Mouse (Mus musculus) Patski (cell line): ENCODE results near the gene Sel1l3. TPM values are rescaled to one million over a fixed set of nuclear protein-coding genes. Genes with fewer than 3 reads are reported as not detected.
A peak's percentile ranks its signal among the peaks of the same experiment; 100 is the strongest.

Experiments
- ATAC-seq: fragments of 100-300 bp; one replicate; pipeline ENCODE4 v1.8.0; 2021
- CTCF ChIA-PET: fragments of 350-600 bp; sonication (Branson Sonifier 250); formaldehyde crosslinking; loops from one replicate; lab custom pipeline; 2022; ENCODE audit warnings: inconsistent platforms; lab: Charles Lee
- POLR2A ChIA-PET: fragments of 350-600 bp; sonication (Branson Sonifier 250); formaldehyde crosslinking; loops from one replicate; lab custom pipeline; 2022; ENCODE audit warnings: antibody characterized with exemption, inconsistent platforms; lab: Charles Lee
- DNase-seq: peaks from one replicate; pipeline ENCODE4 v3.0.0-alpha.2; 2011; ENCODE audit warnings: low read depth, low spot score
- H3K27me3 ChIP-seq: fragments of 371-371 bp; one replicate; pipeline ENCODE4 v1.5.1; 2021
- CTCF ChIP-seq: fragments of 100-300 bp; IDR thresholded peaks from one replicate; pipeline ENCODE4 v1.5.1; 2021
- in situ Hi-C: fragments of 300-500 bp; cut with MboI; formaldehyde crosslinking; loops from 3 replicates; pipeline ENCODE4 v1.11.1; 2018; ENCODE audit warnings: low pct_unique_long_range_greater_than_20kb, mixed read lengths
- polyA plus RNA-seq: library from polyadenylated mRNA; unstranded; gene quantifications from one replicate; pipeline ENCODE4 v1.2.3, GENCODE M21; 2021

Sel1l3 gene
- polyA plus RNA-seq, 1 experiment from 2014 or later, result 8.1 TPM

DNA sequence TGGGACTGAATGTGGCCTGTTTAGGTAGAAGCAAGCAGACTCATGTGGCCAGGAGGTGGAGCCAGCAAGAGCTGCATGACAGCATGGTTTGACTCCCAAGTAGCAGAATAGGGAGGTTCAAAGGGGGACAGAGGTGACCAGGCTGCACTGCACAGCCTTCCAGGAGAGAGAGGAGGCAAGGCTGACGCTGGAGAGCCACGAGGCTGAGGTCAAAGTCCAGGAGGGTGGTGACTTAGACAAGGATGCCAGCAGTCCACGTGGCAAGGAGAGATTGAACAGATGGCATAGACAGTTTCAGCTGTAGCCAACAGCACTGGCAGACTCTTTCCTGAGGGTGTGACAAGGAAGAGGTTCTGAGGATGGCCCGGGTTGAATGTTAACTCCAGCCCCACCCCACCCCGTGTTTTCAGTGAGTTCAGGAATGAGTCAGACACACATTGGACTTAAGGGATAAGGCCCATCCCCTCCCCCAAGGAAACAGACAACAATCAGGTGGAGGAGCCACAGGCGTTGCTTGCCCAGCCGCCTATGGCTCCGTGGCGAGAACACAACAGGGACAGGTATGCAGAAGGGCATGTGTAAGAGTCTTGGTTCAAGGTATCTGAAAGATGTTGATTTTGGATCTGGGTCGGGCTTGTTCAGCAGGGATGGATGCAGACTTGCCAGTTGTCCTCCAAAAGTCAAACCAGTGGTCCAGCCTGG, 17.2 kb downstream of the Sel1l3 start:
- no peaks in the 10 kb centered on the region for H3K27me3 ChIP-seq
- in situ Hi-C loops, result no loop called here
- ChIA-PET POLR2A (no interaction called here), CTCF (no interaction called here)
- no peak for TF ChIP-seq CTCF
- ATAC-seq (peak; percentile 73), DNase-seq (peak; percentile 27)

DNA sequence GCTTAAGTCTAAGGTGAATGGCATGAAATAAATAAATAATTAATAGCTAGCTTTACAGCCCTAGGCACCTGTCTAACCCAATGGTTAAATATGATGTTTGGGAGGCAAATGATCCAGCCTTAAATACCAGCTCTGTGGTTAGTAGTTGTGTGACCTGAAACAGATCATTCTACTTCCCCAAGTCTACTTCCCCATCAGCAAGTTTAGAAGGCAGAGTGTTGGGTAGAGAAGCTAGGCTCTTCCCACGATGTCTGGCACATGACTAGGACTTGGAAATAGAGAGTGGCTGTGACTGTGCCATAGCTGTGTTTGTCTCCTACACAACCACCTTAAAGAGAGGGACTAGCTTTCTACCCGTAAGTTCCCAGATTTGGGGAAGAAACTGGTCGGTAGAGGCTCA, 18.9 kb downstream of the Sel1l3 start:
- ChIA-PET POLR2A (interaction anchor here (0.6 kb wide), 1 partner anchor 329 kb away, joined by 3 read pairs; no protein-coding TSS in a partner anchor), CTCF (no interaction called here)
- in situ Hi-C loops, result no loop called here
- TF ChIP-seq CTCF, result no peak
- H3K27me3 ChIP-seq, result no peaks in the 10 kb centered on the region
- no peak for DNase-seq
- no peak for ATAC-seq

DNA sequence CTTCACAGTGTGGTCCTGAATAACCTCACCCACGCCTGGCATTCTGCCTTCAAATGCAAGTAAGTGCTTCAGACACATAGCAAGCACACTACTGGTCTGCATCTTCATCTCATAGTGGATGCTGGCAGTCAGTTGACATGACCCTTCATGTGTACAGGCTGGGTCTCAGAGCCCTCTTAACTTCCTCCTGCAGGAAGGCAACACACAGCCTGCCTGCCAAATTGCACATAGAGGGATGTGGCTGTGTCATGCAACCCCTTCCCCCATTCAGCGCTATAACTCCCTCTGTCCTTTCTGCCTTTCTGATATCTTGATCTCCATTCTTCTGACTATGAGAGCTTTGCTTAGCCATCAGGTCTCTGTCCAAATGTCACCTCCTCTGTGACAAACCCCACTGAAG, 19.3 kb downstream of the Sel1l3 start:
- ChIA-PET CTCF (interaction anchor here (1.6 kb wide), 1 partner anchor 11 kb away, joined by 4 read pairs; no protein-coding TSS in a partner anchor), POLR2A (interaction anchor here (0.6 kb wide), 1 partner anchor 329 kb away, joined by 3 read pairs; no protein-coding TSS in a partner anchor)
- no peak for DNase-seq
- in situ Hi-C loops, result no loop called here
- no peak for ATAC-seq
- no peaks in the 10 kb centered on the region for H3K27me3 ChIP-seq
- TF ChIP-seq CTCF, result no peak

DNA sequence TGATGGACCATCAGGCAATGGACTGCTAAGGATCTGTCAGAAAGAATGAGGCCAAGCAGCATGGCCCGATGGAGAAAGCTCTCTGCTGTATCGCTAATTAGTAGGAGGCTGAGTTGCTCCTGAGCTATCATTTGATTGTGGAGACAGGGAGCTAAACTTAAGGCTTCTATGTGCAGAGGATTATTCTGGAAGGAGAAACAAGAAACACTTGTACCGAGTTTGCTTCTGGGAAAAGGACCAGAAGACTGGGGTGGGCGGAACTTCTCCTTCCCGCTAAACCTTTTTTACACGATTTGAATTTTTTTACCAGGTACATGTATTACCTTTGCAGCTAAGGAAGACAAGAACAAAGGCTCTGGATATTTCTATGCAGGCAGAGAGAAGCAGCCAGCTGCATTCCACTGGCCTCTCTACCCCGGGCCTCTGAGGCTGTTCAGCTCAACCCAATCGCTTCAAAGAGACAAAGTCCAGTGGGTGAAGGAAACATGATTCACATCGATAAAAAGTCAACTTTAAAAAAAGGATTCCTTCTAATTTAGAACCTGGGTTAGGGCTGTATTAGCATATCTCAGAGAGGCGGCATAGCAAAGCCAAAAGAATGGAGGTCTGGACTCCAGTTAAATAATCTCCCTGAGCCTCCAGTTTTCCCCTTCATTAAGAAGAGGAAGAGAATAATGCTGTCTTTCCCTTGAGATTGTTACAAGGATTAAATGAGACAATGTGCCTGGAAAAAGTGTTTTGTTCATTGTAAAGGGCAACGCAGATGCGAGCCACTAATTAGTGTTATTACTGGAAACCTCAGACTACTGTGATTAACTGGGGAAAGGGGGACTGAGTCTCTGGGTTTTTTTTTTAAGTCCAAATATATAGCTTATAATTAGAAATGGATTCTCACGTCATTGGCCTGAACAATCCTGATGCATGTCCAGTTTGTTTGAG, 20.4 kb downstream of the Sel1l3 start:
- ChIA-PET POLR2A (interaction anchor here (0.6 kb wide), 1 partner anchor 658 kb away, joined by 3 read pairs; no protein-coding TSS in a partner anchor), CTCF (interaction anchor here (1.0 to 1.6 kb wide), 2 partner anchors 10 to 17 kb away, joined by 3 to 4 read pairs; no protein-coding TSS in a partner anchor)
- in situ Hi-C loops, result no loop called here
- H3K27me3 ChIP-seq, result no peaks in the 10 kb centered on the region
- no peak for TF ChIP-seq CTCF
- DNase-seq (no peak), ATAC-seq (no peak)

DNA sequence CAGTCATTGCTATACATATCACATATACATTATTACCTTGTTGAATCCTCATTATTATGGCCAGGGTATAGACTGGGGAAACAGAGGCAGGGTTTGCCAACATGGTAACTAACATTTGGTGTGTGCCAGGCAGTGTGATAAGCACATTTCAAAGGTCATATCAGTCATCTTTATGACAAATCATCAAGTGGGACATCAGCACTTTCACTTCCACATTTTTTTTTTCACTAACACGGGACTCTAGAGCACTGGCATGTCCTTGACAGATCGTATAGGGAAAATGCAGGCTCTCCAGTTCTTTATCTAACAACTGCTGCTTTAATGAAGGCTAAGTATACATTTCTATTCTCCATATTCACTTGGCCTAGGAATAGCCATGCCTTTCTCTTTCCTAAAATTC, 25.1 kb downstream of the Sel1l3 start:
- ChIA-PET CTCF (no interaction called here), POLR2A (no interaction called here)
- H3K27me3 ChIP-seq, result no peaks in the 10 kb centered on the region
- ATAC-seq (no peak), DNase-seq (no peak)
- TF ChIP-seq CTCF, result no peak
- in situ Hi-C loops, result no loop called here

DNA sequence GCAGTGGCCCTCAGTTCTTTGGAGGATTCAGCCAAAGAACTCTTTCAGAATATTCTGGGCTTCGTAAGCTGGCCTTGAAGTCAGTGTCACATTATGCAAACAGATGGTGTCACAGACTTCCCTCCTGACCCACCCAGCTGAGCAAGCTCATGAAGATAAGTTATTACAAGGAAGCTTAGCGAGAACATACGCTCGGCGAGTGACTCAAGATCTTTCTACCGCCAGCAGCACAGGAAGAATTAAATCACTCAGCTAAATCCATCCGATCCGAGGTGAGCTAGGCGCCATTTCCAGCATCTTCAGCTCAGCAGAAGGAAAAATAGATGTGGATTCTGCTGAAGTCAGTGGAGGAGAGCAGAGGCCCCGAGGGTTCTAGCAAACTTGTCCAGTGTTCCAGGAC, 26.5 kb downstream of the Sel1l3 start:
- no peaks in the 10 kb centered on the region for H3K27me3 ChIP-seq
- CTCF ChIA-PET, result no interaction called here
- no peak for ATAC-seq
- in situ Hi-C loops, result no loop called here
- POLR2A ChIA-PET, result no interaction called here
- no peak for DNase-seq
- TF ChIP-seq CTCF, result no peak

DNA sequence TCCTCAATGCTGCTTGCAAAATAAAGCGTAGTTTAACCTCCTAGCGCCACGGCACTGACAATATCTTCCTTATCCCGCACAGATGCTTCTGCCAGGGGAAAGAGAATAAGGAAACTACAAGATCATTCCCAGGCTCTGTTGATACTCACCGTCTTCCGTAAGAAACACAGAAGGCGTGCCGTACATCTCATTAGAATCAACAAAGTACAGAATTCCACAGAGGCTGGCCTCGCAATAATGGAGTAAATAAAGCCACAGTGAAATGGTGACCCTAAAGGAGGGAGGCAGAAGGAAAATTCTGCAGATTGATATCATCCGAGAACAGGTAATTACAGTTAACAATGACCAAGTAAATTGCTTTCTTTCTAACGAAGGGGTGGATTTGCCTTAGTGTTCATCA, 27.9 kb downstream of the Sel1l3 start:
- no peak for ATAC-seq
- in situ Hi-C loops, result no loop called here
- CTCF ChIA-PET, result no interaction called here

DNA sequence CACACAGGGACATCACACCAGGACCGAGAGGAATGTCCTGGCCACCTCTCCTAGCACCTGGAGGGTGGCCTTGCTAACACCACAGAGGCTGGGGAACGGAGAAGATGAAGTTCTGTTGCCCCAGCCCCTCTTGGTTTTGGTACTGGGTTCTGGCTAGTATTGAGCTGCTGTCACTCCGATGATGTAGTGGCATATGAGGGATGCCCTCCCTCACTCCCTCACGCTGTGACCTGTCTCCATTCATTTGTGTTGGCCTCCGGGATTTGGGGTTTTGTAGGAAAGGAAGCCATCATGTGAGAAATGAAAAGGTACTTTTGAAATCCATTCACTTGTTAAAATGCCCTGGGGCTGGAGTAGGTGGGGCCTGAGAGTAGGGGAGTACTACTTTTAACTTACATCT, 33.8 kb downstream of the Sel1l3 start:
- no peaks in the 10 kb centered on the region for H3K27me3 ChIP-seq
- no peak for ATAC-seq
- in situ Hi-C loops, result no loop called here
- no peak for TF ChIP-seq CTCF
- POLR2A ChIA-PET, result no interaction called here
- CTCF ChIA-PET, result no interaction called here
- no peak for DNase-seq

More for the DNA sequence above, 27.9 kb downstream of the Sel1l3 start:
- H3K27me3 ChIP-seq, result no peaks in the 10 kb centered on the region
- no peak for DNase-seq
- POLR2A ChIA-PET, result no interaction called here
- no peak for TF ChIP-seq CTCF

DNA sequence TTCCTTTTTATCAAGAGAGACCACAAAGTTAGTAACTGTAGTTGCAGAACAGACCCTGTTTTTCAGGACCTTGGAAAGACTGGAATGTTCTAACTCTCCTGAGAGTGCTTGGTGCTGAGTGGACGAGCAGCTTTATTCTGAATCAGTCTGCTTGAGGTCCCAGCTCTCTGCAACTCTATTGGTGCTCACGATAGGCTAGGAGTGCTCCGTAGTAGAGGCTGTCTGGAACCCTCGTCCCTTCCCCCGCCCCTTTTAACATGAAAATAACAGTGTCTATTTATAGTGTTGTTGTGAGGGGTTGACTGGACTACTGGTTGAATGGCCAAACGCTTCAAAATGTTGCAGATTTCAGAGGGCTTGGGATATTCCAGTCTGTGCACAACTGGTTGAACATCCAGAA, 37.0 kb downstream of the Sel1l3 start:
- POLR2A ChIA-PET, result no interaction called here
- in situ Hi-C loops, result no loop called here
- no peak for DNase-seq
- CTCF ChIA-PET, result no interaction called here
- no peak for TF ChIP-seq CTCF
- ATAC-seq, result no peak
- H3K27me3 ChIP-seq, result no peaks in the 10 kb centered on the region

DNA sequence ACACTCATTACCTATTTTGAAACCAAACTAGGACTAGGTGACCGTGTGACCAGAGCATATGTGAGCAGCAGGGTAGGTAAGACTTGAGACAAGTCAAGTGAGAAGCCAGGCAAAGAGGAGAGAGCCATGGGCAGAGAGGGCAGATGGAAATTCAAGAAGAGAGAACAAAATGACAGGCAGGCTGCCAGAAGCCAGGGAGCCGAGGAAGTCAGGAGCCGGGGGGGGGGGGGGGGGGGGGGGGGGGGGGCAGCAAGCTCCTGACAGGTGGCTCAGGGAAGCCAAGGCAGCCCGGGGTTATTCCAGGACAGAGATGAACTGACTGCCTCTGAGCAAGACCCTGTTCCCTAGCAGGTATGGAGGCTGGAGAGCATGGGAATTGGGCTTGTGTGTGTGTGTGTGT, 37.7 kb downstream of the Sel1l3 start:
- ChIA-PET CTCF (no interaction called here), POLR2A (no interaction called here)
- H3K27me3 ChIP-seq, result no peaks in the 10 kb centered on the region
- no peak for DNase-seq
- TF ChIP-seq CTCF, result no peak
- in situ Hi-C loops, result no loop called here
- no peak for ATAC-seq

DNA sequence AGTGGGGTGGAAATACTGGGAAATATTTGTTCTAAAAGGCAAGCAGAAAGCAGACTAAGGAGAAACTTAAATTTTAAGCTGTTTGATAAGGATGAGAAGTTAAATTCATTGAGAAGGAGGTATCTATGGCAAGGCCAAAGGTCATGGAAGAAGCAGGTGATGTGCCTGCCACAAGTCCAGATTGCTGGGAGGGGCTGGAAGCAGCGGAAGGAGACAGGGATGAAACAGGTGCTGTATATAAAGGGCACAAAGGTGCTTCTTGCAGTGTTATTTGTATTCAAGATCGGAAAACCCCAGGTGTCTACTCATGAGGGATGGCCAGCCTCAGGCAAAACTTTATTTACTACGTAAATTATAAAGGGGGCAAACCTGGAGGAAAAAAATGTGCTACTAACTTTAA, 38.5 kb downstream of the Sel1l3 start:
- no peak for TF ChIP-seq CTCF
- in situ Hi-C loops, result no loop called here
- no peaks in the 10 kb centered on the region for H3K27me3 ChIP-seq
- DNase-seq (no peak), ATAC-seq (no peak)
- ChIA-PET POLR2A (no interaction called here), CTCF (no interaction called here)
